Mouse (Mus musculus) heart, embryonic 15.5 days (tissue): ENCODE measurements around the gene Fut8. TPM values are rescaled to one million over a fixed set of nuclear protein-coding genes. Genes with fewer than 3 reads are reported as not detected.

Experiments
- ATAC-seq: fragments of 200-750 bp; cut with Nextera tagmentation; replicated peaks from 2 replicates; pipeline ENCODE4 v1.8.0; 2017; ENCODE audit warnings: low read depth, moderate TSS enrichment; ENCODE audit not compliant: insufficient number of reproducible peaks, insufficient read depth, low FRiP score
- H3K27ac ChIP-seq: fragments of 300-500 bp; sonication (generic); 2 replicates; pipeline ENCODE4 v1.5.1; 2015; ENCODE audit warnings: mild to moderate bottlenecking, inconsistent platforms
- H3K27me3 ChIP-seq: fragments of 300-500 bp; sonication (generic); 2 replicates; pipeline ENCODE4 v1.6.1; 2015; ENCODE audit warnings: inconsistent platforms
- H3K36me3 ChIP-seq: fragments of 300-500 bp; sonication (generic); 2 replicates; pipeline ENCODE4 v1.6.1; 2015; ENCODE audit warnings: mild to moderate bottlenecking, inconsistent platforms
- H3K4me1 ChIP-seq: fragments of 300-500 bp; sonication (generic); replicated peaks from 2 replicates; pipeline ENCODE4 v1.6.1; 2015; ENCODE audit warnings: inconsistent platforms
- H3K4me2 ChIP-seq: fragments of 300-500 bp; sonication (generic); 2 replicates; pipeline ENCODE4 v1.6.1; 2015; ENCODE audit warnings: inconsistent platforms, mild to moderate bottlenecking, moderate library complexity
- H3K4me3 ChIP-seq: fragments of 300-500 bp; sonication (generic); 2 replicates; pipeline ENCODE4 v1.5.1; 2015; ENCODE audit warnings: mild to moderate bottlenecking, inconsistent platforms
- H3K9ac ChIP-seq: fragments of 300-500 bp; sonication (generic); 2 replicates; pipeline ENCODE4 v1.6.1; 2015; ENCODE audit warnings: mild to moderate bottlenecking, inconsistent platforms
- H3K9me3 ChIP-seq: fragments of 300-500 bp; sonication (generic); replicated peaks from 2 replicates; pipeline ENCODE4 v1.6.1; 2016; ENCODE audit warnings: inconsistent platforms
- WGBS: fragments of 180-500 bp; shearing (Covaris S2); methylation state at CpG from one replicate; pipeline ENCODE4 v1.1.7; 2015; ENCODE audit warnings: mixed read lengths; 5-methylcytosine and 5-hydroxymethylcytosine counted together
- polyA plus RNA-seq: library from polyadenylated mRNA; unstranded; fragments of >200 nt; fragmentation: Nextera tagmentation; extraction: Ambion mirVana; gene quantifications from 2 replicates; pipeline ENCODE4 v1.2.1, GENCODE M21; 2015

Gene Fut8
- polyA plus RNA-seq, 1 experiment from 2014 or later, result 14.3 TPM

DNA sequence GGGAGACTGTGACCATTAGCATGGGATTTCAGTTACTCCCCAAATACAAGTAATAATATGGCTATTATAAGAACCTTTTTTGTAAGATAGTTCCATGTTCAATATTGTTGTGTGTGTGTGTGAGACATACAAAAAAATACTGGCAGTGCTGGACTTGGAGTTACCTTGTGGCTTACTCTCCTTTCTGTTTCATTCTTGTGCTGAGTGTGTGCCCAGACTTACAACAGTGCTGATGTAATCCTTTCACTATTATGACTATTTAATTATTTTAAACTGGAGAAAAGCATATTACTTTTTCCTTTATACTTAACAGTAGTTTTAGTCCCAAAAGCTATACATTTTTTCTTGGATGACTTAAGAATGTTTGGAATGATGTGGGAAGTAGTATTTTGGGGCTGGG, 75.6 kb downstream of the Fut8 start:
- no peak for ATAC-seq
- Histone ChIP-seq H3K27ac (no peak overlapping the region), H3K36me3 (no peaks in the 10 kb centered on the region), H3K4me3 (no peak overlapping the region), H3K9ac (no peak overlapping the region), H3K27me3 (no peaks in the 10 kb centered on the region), H3K9me3 (no peaks in the 10 kb centered on the region), H3K4me2 (no peak overlapping the region), H3K4me1 (0 out of 2 replicates have a peak, but pooled peaks cover 4% of the 10 kb centered on the region)

DNA sequence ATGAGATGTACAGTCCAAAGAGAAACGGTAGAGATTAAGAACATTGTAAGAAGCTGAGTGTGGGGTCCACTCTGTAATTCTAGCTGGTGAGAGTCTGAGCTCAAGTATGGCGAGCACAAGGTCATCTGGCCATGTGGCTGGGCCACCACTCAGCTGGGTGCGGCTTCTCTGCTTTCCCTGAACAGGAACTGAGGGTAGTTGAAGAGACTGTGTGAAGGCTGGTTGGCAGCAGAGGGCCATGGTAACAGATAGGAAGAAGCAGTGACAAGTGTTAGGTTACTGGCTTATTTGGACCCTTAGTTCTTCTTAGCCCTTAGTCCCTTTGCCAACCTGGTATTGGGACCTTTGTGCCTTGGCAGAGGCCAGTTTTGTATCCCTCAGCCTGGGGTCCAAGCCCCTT, 86.2 kb downstream of the Fut8 start:
- H3K9ac ChIP-seq, result no peak overlapping the region
- no peaks in the 10 kb centered on the region for H3K9me3 ChIP-seq
- H3K27ac ChIP-seq, result no peak overlapping the region
- WGBS, result 59% methylated on average over 3 of the region's 3 CpGs
- H3K36me3 ChIP-seq, result no peaks in the 10 kb centered on the region
- no peak for ATAC-seq
- H3K27me3 ChIP-seq, result no peaks in the 10 kb centered on the region
- H3K4me3 ChIP-seq, result no peak overlapping the region
- H3K4me2 ChIP-seq, result no peak overlapping the region
- no peaks in the 10 kb centered on the region for H3K4me1 ChIP-seq

DNA sequence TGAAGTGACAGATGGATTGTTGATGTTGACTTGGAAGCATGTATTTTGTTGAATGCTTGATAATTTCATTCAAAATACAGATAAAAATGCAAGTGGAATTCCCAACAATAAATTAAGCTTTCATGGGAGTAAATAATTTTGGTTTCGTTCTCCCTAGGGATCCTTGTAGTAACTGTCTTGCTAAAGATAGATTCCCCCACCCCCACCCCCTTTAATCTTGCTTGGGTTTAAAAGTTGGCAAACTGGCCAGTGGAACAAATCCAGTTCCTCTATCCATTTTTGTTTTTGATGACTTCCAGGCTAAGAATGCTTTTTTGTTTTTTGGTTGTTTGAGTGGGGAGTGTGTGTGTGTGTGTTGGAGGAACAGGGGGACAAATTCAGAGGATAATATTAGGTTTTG, 108.6 kb downstream of the Fut8 start:
- H3K27me3 ChIP-seq, result no peaks in the 10 kb centered on the region
- 59% methylated on average over 1 of the region's 1 CpGs for WGBS

DNA sequence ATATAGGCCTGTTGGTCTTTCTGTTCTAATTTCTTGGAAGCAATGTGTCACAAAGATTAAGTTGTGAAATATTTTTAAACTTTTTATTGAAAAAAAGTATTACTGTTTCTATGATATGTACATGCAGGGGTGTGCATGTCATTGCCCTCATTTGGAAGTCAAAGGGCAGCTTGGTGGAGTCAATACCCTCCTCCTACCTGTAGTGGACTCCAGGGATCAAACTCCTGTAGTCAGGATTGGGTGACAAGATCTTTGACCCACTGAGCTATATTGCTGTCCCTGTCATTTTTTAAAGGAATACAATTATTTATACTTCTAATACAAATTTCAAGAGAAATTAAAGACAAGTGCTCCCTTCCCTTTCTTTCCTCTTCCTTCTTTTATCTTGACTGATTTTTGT, 111.6 kb downstream of the Fut8 start:
- no peak for ATAC-seq
- no peak overlapping the region for H3K4me2 ChIP-seq
- H3K9ac ChIP-seq, result no peak overlapping the region
- H3K27ac ChIP-seq, result no peak overlapping the region
- no peak overlapping the region for H3K4me3 ChIP-seq
- no peaks in the 10 kb centered on the region for H3K36me3 ChIP-seq
- H3K4me1 ChIP-seq, result no peaks in the 10 kb centered on the region
- no peaks in the 10 kb centered on the region for H3K27me3 ChIP-seq
- no peaks in the 10 kb centered on the region for H3K9me3 ChIP-seq

More for the DNA sequence above, 108.6 kb downstream of the Fut8 start:
- H3K9me3 ChIP-seq, result no peaks in the 10 kb centered on the region
- H3K9ac ChIP-seq, result no peak overlapping the region
- no peaks in the 10 kb centered on the region for H3K36me3 ChIP-seq
- no peak overlapping the region for H3K4me3 ChIP-seq
- H3K4me1 ChIP-seq, result no peaks in the 10 kb centered on the region
- no peak for ATAC-seq
- no peak overlapping the region for H3K4me2 ChIP-seq
- no peak overlapping the region for H3K27ac ChIP-seq

DNA sequence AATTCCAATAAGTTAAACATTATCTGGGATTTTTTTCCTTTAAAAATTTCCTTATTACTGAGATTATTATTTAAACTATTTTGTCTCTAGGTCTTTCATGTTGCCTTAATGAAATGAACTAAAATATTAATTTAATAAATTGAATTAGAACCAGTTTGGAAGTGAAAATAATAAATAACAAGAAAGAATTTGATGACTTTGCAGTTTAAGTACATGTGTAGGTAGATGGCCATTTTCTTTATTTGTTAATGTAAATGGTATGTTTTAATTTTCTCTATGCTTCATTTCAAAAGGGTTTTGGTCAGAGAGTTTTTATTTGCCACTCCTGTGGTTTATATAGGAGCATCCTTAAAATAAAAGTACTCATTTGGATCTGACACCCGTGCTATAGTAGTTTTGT, 177.8 kb downstream of the Fut8 start:
- H3K4me2 ChIP-seq, result no peak overlapping the region
- no peaks in the 10 kb centered on the region for H3K27me3 ChIP-seq
- H3K36me3 ChIP-seq, result 0 out of 2 replicates have a peak, but pooled peaks cover 3% of the 10 kb centered on the region
- H3K4me3 ChIP-seq, result no peak overlapping the region
- no peak for ATAC-seq
- no peaks in the 10 kb centered on the region for H3K4me1 ChIP-seq
- no peak overlapping the region for H3K9ac ChIP-seq
- no peaks in the 10 kb centered on the region for H3K9me3 ChIP-seq
- 93% methylated on average over 1 of the region's 1 CpGs for WGBS
- no peak overlapping the region for H3K27ac ChIP-seq

DNA sequence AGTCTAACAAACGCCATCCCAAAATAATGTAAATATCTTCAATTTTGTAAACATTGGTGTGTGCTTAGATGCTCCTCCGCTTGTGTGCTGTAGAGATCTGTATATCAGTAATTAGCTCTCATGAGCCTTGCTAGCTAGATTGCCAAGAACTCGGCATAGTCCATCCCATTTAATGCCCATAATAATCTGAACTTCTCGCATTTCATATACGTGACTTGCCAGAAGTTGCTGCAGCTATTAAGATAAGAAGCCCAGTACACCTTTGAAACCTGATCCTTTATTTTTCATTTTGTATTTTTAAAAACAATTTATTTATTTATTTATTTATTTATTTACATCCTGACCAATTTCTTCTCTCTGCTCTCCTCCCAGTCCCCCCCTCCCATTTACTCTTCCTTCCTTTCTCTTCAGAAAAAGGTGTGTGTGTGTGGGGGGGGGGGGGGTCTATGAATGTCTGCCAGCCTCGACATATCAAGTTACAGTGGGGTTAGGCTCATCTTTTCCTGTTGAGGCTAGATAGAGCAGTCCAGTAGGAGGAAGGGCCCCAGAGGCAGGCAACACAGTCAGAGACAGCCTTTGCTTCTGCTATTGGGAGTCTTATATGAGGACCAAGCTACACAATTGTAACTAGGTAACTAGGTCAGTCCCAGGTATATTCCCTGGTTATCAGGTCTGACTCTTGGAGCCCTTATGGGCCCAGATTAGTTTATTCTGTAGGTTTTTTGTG, 183.9 kb downstream of the Fut8 start:
- Histone ChIP-seq H3K27ac (no peak overlapping the region), H3K4me2 (no peak overlapping the region), H3K4me3 (no peak overlapping the region), H3K9ac (no peak overlapping the region), H3K27me3 (no peaks in the 10 kb centered on the region), H3K9me3 (no peaks in the 10 kb centered on the region), H3K36me3 (no peaks in the 10 kb centered on the region), H3K4me1 (0 out of 2 replicates have a peak, but pooled peaks cover under 1% of the 10 kb centered on the region)
- ATAC-seq, result no peak
- 75% methylated on average over 6 of the region's 6 CpGs for WGBS

DNA sequence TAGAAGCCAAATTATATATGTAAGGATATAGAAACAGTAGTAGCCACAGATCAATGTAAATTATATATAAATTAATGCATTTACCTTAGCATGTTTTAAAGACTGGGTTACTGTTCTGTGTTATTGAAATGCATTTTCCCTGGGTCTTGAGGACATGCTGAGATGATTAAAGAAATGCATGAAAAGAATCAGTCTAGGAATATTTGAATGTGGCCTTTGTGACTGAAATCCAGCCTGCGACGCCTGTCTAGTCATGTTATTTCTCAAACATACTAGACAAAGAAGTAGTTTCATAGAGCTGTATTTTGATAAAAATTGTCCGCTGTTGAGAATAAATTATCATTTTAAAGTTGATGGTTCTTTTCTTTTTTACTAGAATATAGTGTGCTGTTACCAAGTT, 188.2 kb downstream of the Fut8 start:
- WGBS, result 79% methylated on average over 3 of the region's 3 CpGs
- Histone ChIP-seq H3K9me3 (no peaks in the 10 kb centered on the region), H3K4me1 (0 out of 2 replicates have a peak, but pooled peaks cover 3% of the 10 kb centered on the region), H3K27ac (no peak overlapping the region), H3K4me2 (no peak overlapping the region), H3K9ac (no peak overlapping the region), H3K36me3 (no peaks in the 10 kb centered on the region), H3K4me3 (no peak overlapping the region), H3K27me3 (no peaks in the 10 kb centered on the region)
- no peak for ATAC-seq

DNA sequence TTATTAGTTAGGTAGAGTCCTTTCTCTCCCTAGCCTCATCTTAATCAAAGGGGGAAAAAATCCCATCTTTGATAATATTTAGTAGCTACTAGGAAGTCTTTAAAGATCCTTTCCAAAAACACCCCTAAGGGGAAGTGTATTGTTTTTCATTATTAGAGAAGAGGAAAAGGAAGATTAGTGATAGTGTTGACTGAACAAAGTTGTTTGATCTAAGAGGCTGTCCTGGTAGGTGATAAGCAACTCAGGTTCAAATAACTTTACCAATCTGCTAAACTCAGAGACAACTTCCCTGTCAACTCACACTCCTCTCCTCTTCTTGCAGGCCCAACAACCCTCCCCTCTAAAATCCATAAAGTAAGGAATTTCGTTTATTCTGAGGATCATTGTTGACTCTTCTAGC, 190.2 kb downstream of the Fut8 start:
- H3K27ac ChIP-seq, result no peak overlapping the region
- 0 out of 2 replicates have a peak, but pooled peaks cover 3% of the 10 kb centered on the region for H3K4me1 ChIP-seq
- no peak for ATAC-seq
- no peaks in the 10 kb centered on the region for H3K36me3 ChIP-seq
- no peak overlapping the region for H3K4me2 ChIP-seq
- no peaks in the 10 kb centered on the region for H3K9me3 ChIP-seq
- no peak overlapping the region for H3K9ac ChIP-seq
- no peaks in the 10 kb centered on the region for H3K27me3 ChIP-seq
- WGBS, result 50% methylated on average over 1 of the region's 1 CpGs
- no peak overlapping the region for H3K4me3 ChIP-seq

DNA sequence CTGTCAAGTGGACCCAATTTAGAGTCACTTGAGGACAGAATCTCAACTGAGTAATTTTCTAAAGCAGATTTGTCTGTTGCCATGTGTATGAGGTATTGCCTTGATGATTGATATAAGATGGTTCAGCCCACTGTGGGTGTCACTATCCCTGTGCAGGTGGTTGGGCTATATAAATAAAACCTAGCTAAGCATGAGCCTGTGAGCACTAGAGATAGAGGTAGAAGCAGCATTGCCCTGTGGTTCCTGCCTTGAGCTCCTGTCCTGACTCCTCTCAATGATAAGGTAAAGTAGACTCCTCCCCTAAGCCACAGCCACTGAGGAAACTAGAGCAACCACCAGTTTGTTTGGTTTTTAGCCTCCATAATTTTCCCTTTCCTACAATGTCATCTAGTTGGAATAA, 191.5 kb downstream of the Fut8 start:
- no peaks in the 10 kb centered on the region for H3K27me3 ChIP-seq

DNA sequence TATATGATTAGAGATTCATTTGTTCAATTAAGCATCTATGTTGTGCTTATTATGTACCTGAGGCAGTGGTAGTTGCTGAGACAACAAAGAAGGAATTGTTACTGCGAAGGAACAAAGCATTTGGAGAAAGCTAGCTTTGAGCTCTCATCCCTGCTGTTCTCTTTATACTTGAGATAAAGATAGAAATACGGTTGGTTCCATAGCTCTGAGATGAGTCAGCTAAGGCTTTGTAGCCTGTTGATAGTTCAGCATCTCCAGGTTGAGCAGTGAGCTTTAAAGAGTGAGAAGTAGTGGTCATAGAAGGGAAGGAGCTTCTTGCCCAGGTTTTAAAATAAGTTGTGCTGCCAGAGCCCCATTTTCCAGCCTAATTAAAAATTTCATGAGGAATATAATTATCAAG, 198.8 kb downstream of the Fut8 start:
- H3K27ac ChIP-seq, result no peak overlapping the region
- no peak overlapping the region for H3K4me2 ChIP-seq
- no peak overlapping the region for H3K4me3 ChIP-seq
- H3K9ac ChIP-seq, result no peak overlapping the region
- 52% methylated on average over 2 of the region's 2 CpGs for WGBS
- no peaks in the 10 kb centered on the region for H3K4me1 ChIP-seq
- no peaks in the 10 kb centered on the region for H3K9me3 ChIP-seq
- H3K36me3 ChIP-seq, result no peaks in the 10 kb centered on the region
- no peaks in the 10 kb centered on the region for H3K27me3 ChIP-seq
- ATAC-seq, result no peak

More for the DNA sequence above, 191.5 kb downstream of the Fut8 start:
- Histone ChIP-seq H3K4me1 (0 out of 2 replicates have a peak, but pooled peaks cover 3% of the 10 kb centered on the region), H3K9me3 (no peaks in the 10 kb centered on the region), H3K9ac (no peak overlapping the region), H3K4me3 (no peak overlapping the region), H3K36me3 (no peaks in the 10 kb centered on the region), H3K4me2 (no peak overlapping the region), H3K27ac (no peak overlapping the region)
- no peak for ATAC-seq

DNA sequence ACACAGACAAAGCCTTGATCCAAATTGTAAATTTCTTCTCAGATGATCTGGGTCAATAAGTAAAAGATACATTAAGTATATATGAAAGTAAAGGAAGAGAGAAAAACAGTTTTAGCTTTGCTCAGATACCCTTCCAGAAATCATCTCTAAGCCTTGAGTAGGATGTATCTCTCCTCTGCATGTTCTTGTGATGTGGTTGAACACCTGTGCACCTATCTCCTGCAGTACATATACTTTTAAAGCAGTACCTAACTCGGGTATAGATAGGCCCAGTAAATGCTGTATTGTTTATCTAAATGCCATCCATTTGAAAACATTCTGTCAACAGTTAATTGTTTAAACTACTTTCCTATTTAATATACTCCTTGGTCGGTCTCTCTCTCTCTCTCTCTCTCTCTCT, 212.9 kb downstream of the Fut8 start:
- ATAC-seq, result no peak

DNA sequence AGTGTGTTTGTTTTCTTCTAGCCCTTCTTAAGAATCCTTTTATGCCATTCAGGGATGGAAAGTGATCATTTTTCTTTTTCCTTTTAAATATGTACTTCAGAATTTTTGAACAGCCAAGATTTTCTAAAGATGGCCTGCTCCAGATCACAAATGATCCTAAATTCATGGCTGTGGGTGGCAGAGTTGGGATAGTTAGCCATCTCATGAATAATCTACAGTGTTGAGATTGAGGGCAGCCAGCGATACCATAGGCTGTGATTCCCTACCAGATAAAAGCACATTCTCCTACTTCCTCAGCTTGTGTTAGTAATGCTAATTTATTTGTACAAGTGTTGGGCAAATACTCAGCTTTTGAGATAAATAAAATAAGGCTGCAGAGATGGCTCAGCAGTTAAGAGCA, 228.3 kb downstream of the Fut8 start:
- 98% methylated on average over 1 of the region's 1 CpGs for WGBS
- Histone ChIP-seq H3K9me3 (no peaks in the 10 kb centered on the region), H3K4me2 (no peak overlapping the region), H3K27me3 (no peaks in the 10 kb centered on the region), H3K36me3 (no peaks in the 10 kb centered on the region), H3K27ac (no peak overlapping the region), H3K4me1 (no peaks in the 10 kb centered on the region), H3K9ac (no peak overlapping the region), H3K4me3 (no peak overlapping the region)
- ATAC-seq, result no peak

More for the DNA sequence above, 212.9 kb downstream of the Fut8 start:
- no peak overlapping the region for H3K4me3 ChIP-seq
- no peaks in the 10 kb centered on the region for H3K27me3 ChIP-seq
- no peak overlapping the region for H3K4me2 ChIP-seq
- no peak overlapping the region for H3K27ac ChIP-seq
- 75% methylated on average over 2 of the region's 2 CpGs for WGBS
- H3K9ac ChIP-seq, result no peak overlapping the region
- H3K4me1 ChIP-seq, result no peaks in the 10 kb centered on the region
- no peaks in the 10 kb centered on the region for H3K36me3 ChIP-seq
- H3K9me3 ChIP-seq, result no peaks in the 10 kb centered on the region
